Mouse (Mus musculus): Measurements from ENCODE around the gene Plekhh1.

Plekhh1 gene

GRCm38 (mm10) chr12:79028911-79029861, at the start of gene Plekhh1:
Gene Plekhh1 (plus strand): TSS chr12:79029163.
- peak; percentile 12 to 20 for DNase-seq (ENCODE audit: low spot score in 2 of 2)

GRCm38 (mm10) chr12:78980683-78981091, 48.3 kb upstream of the Plekhh1 start:
- peak; percentile 82 to 84 for DNase-seq (ENCODE audit: low spot score in 2 of 2)

- no peak for DNase-seq (ENCODE audit: low spot score in 2 of 2)
Measured at GRCm38 (mm10) chr12:78981131-78981530, 47.8 kb upstream of the Plekhh1 start.

GRCm38 (mm10) chr12:78981938-78982825, 46.8 kb upstream of the Plekhh1 start:
- DNase-seq (ENCODE audit: low spot score in 2 of 2): no peak

GRCm38 (mm10) chr12:78983296-78984034, 45.5 kb upstream of the Plekhh1 start:
- no peak for DNase-seq (ENCODE audit: low spot score in 2 of 2)

- DNase-seq (ENCODE audit: low spot score in 2 of 2): no peak
Measured at GRCm38 (mm10) chr12:78984035-78984432, 44.9 kb upstream of the Plekhh1 start.

- no peak for DNase-seq (ENCODE audit: low spot score in 2 of 2)
Measured at GRCm38 (mm10) chr12:78987581-78988081, 41.3 kb upstream of the Plekhh1 start.

GRCm38 (mm10) chr12:78996271-78996670, 32.7 kb upstream of the Plekhh1 start:
- no peak for DNase-seq (ENCODE audit: low spot score in 2 of 2)

GRCm38 (mm10) chr12:78996711-78997110, 32.3 kb upstream of the Plekhh1 start:
- DNase-seq (ENCODE audit: low spot score in 2 of 2): no peak

GRCm38 (mm10) chr12:79002406-79002805, 26.6 kb upstream of the Plekhh1 start:
- DNase-seq (ENCODE audit: low spot score in 2 of 2): no peak

GRCm38 (mm10) chr12:79002978-79003377, 26.0 kb upstream of the Plekhh1 start:
- no peak for DNase-seq (ENCODE audit: low spot score in 2 of 2)

- DNase-seq (ENCODE audit: low spot score in 2 of 2): no peak
Measured at GRCm38 (mm10) chr12:79005456-79005855, 23.5 kb upstream of the Plekhh1 start.

GRCm38 (mm10) chr12:79006076-79006475, 22.9 kb upstream of the Plekhh1 start:
- DNase-seq (ENCODE audit: low spot score in 2 of 2): no peak

GRCm38 (mm10) chr12:79006478-79007125, 22.4 kb upstream of the Plekhh1 start:
- peak; percentile 53 to 58 for DNase-seq (ENCODE audit: low spot score in 2 of 2)

GRCm38 (mm10) chr12:79007126-79007753, 21.7 kb upstream of the Plekhh1 start, which contains the start of gene Tmem229b:
Gene Tmem229b (minus strand): TSS chr12:79007627.
- DNase-seq (ENCODE audit: low spot score in 2 of 2): peak; percentile 30 to 31

- no peak for DNase-seq (ENCODE audit: low spot score in 2 of 2)
Measured at GRCm38 (mm10) chr12:79010569-79010968, 18.4 kb upstream of the Plekhh1 start.

GRCm38 (mm10) chr12:79016109-79016508, 12.9 kb upstream of the Plekhh1 start:
- DNase-seq (ENCODE audit: low spot score in 2 of 2): no peak

- peak; percentile 47 to 56 for DNase-seq (ENCODE audit: low spot score in 2 of 2)
Measured at GRCm38 (mm10) chr12:79017994-79018399, 11.0 kb upstream of the Plekhh1 start.

GRCm38 (mm10) chr12:79021902-79022301, 7.1 kb upstream of the Plekhh1 start:
- no peak for DNase-seq (ENCODE audit: low spot score in 2 of 2)

GRCm38 (mm10) chr12:79022882-79023281, 6.1 kb upstream of the Plekhh1 start:
- DNase-seq (ENCODE audit: low spot score in 2 of 2): peak; percentile 21 to 30
